Mouse (Mus musculus) urinary bladder, adult 2 months (tissue): ENCODE data around the gene Myl7. TPM values are rescaled to one million over a fixed set of nuclear protein-coding genes. Genes with fewer than 3 reads are reported as not detected.

Source experiments
- DNase-seq: peaks from one replicate; pipeline ENCODE4 v3.0.0; 2022; ENCODE audit warnings: low spot score
- polyA plus RNA-seq: library from polyadenylated mRNA; depleted of rRNA; stranded (reverse); fragments of >200 nt; gene quantifications from 2 replicates; pipeline ENCODE4 v1.2.3, GENCODE M21; 2012; rRNA removed

The Myl7 gene
- polyA plus RNA-seq, 1 experiment = 3.7 TPM

- no peak for DNase-seq
These were observed 36.0 kb downstream of the Myl7 start for GRCm38 (mm10) chr11:5862394-5863105.

GRCm38 (mm10) chr11:5861678-5862393 lies 36.7 kb downstream of the Myl7 start, which contains the start of gene Aebp1:
TSS of gene Aebp1 (plus strand) at chr11:5861947.
- no peak for DNase-seq

- DNase-seq = no peak
These were observed 37.9 kb downstream of the Myl7 start for GRCm38 (mm10) chr11:5860639-5861038.

GRCm38 (mm10) chr11:5859883-5860550 lies 38.6 kb downstream of the Myl7 start:
- no peak for DNase-seq

GRCm38 (mm10) chr11:5858723-5859122 lies 39.9 kb downstream of the Myl7 start:
- DNase-seq = no peak

- no peak for DNase-seq
These were observed 42.0 kb downstream of the Myl7 start for GRCm38 (mm10) chr11:5856479-5857130.

GRCm38 (mm10) chr11:5855902-5856301 lies 42.7 kb downstream of the Myl7 start:
- DNase-seq = no peak

GRCm38 (mm10) chr11:5855481-5855880 lies 43.1 kb downstream of the Myl7 start:
- DNase-seq = no peak

- DNase-seq = no peak
These were observed 46.3 kb downstream of the Myl7 start for GRCm38 (mm10) chr11:5852314-5852713.

- no peak for DNase-seq
These were observed 47.4 kb downstream of the Myl7 start for GRCm38 (mm10) chr11:5851021-5851736.

- no peak for DNase-seq
These were observed 48.1 kb downstream of the Myl7 start for GRCm38 (mm10) chr11:5850452-5850851.

GRCm38 (mm10) chr11:5849316-5849715 lies 49.3 kb downstream of the Myl7 start:
- DNase-seq = no peak

GRCm38 (mm10) chr11:5848741-5849140 lies 49.8 kb downstream of the Myl7 start:
- DNase-seq = no peak

- DNase-seq = no peak
These were observed 51.8 kb downstream of the Myl7 start for GRCm38 (mm10) chr11:5846639-5847345.

Other genes starting within 250 kb of the Myl7 start
- 81.2 and 82.7 TPM in 2 replicates for gene Mrps24, start 183.1 kb downstream of the Myl7 start, polyA plus RNA-seq
- 20.2 and 21.0 TPM in 2 replicates for gene Urgcp, start 136.4 kb downstream of the Myl7 start, polyA plus RNA-seq
- gene Dbnl, start 110.3 kb downstream of the Myl7 start, polyA plus RNA-seq = 97.5 and 103 TPM in 2 replicates
- 0.58 and 0.75 TPM in 2 replicates for gene Pgam2, start 95.0 kb downstream of the Myl7 start, polyA plus RNA-seq
- 28.0 and 30.4 TPM in 2 replicates for gene Polm, start 60.8 kb downstream of the Myl7 start, polyA plus RNA-seq
- 110 and 160 TPM in 2 replicates for gene Aebp1, start 36.8 kb downstream of the Myl7 start, polyA plus RNA-seq
- gene Pold2, start 20.5 kb downstream of the Myl7 start, polyA plus RNA-seq = 36.4 and 43.2 TPM in 2 replicates
- 0.03 and 0.08 TPM in 2 replicates for gene Gck, start 51.3 kb upstream of the Myl7 start, polyA plus RNA-seq
- gene Ykt6, start 56.9 kb upstream of the Myl7 start, polyA plus RNA-seq = 35.5 and 45.1 TPM in 2 replicates
- gene Camk2b, start 167.6 kb upstream of the Myl7 start, polyA plus RNA-seq = 3.0 and 3.9 TPM in 2 replicates